Mouse (Mus musculus) lung, postnatal 0 days (tissue): ENCODE measurements at regions not wholly inside any gene's neighbourhood (a gene's known extent, or its start where the extent isn't known, plus 50 kb on each side); places are given as distances from the start of the nearest gene placed in this dataset.

Source experiments
- ATAC-seq: fragments of 200-750 bp; cut with Nextera tagmentation; 2 replicates; pipeline ENCODE4 v1.8.0; 2017; ENCODE audit warnings: moderate library complexity
- DNase-seq: peaks from one replicate; pipeline ENCODE4 v3.0.0-alpha.2; 2016; ENCODE audit warnings: low spot score
- H3K27ac ChIP-seq: fragments of 300-500 bp; sonication (generic); 2 replicates; pipeline ENCODE4 v1.5.1; 2014; ENCODE audit warnings: antibody characterized with exemption, mild to moderate bottlenecking, low read length, mixed read lengths
- H3K27me3 ChIP-seq: fragments of 300-500 bp; sonication (generic); replicated peaks from 2 replicates; pipeline ENCODE4 v1.6.1; 2014; ENCODE audit warnings: low read length, mixed read lengths; ENCODE audit not compliant: insufficient read depth
- H3K36me3 ChIP-seq: fragments of 300-500 bp; sonication (generic); 2 replicates; pipeline ENCODE4 v1.6.1; 2014; ENCODE audit warnings: low read length, mixed read lengths; ENCODE audit not compliant: insufficient read depth
- H3K4me1 ChIP-seq: fragments of 300-500 bp; sonication (generic); 2 replicates; pipeline ENCODE4 v1.6.1; 2014; ENCODE audit warnings: antibody characterized with exemption, low read depth, low read length, mixed read lengths; ENCODE audit not compliant: insufficient read depth
- H3K4me2 ChIP-seq: fragments of 300-500 bp; sonication (generic); replicated peaks from 2 replicates; pipeline ENCODE4 v1.6.1; 2014; ENCODE audit warnings: low read depth, mild to moderate bottlenecking, low read length, moderate library complexity, mixed read lengths
- H3K4me3 ChIP-seq: fragments of 300-500 bp; sonication (generic); 2 replicates; pipeline ENCODE4 v1.5.1; 2014; ENCODE audit warnings: low read depth, low read length
- H3K9ac ChIP-seq: fragments of 300-500 bp; sonication (generic); replicated peaks from 2 replicates; pipeline ENCODE4 v1.6.1; 2014; ENCODE audit warnings: low read depth, mild to moderate bottlenecking
- H3K9me3 ChIP-seq: fragments of 300-500 bp; sonication (generic); 2 replicates; pipeline ENCODE4 v1.6.1; 2016; ENCODE audit warnings: low read length, mixed read lengths
- CTCF ChIP-seq: IDR thresholded peaks from 2 replicates; pipeline ENCODE4 v1.5.1; 2016; ENCODE audit warnings: antibody characterized with exemption, mild to moderate bottlenecking
- EP300 ChIP-seq: IDR thresholded peaks from 2 replicates; pipeline ENCODE4 v1.6.1; 2016; ENCODE audit warnings: antibody characterized with exemption, mild to moderate bottlenecking, control low read depth
- WGBS: fragments of 180-500 bp; shearing (Covaris S2); extraction: QIAGEN DNeasy Blood & Tissue Kit; methylation state at CpG from one replicate; pipeline ENCODE4 v1.1.7; 2014; 5-methylcytosine and 5-hydroxymethylcytosine counted together

GRCm38 (mm10) chr6:31087511-31087910 is 128.6 kb upstream of the Klf14 start:
- Histone ChIP-seq H3K36me3 (no peaks in the 10 kb centered on the region), H3K4me2 (no peak overlapping the region), H3K27me3 (no peaks in the 10 kb centered on the region), H3K9ac (no peak overlapping the region), H3K9me3 (no peaks in the 10 kb centered on the region), H3K4me1 (peaks cover 11% of the 10 kb centered on the region; the same call in 1 of the 2 replicates), H3K27ac (peak overlapping the region; percentile 81), H3K4me3 (no peak overlapping the region)
- 58% methylated on average over 4 of the region's 4 CpGs for WGBS
- TF ChIP-seq CTCF: no peak
- peak; percentile 23; the same call in 1 of the 2 replicates for ATAC-seq
- DNase-seq: peak; percentile 67

GRCm38 (mm10) chr6:31088147-31088972 is 129.5 kb upstream of the Klf14 start:
- H3K4me1 ChIP-seq: peaks cover 10% of the 10 kb centered on the region; the same call in 1 of the 2 replicates
- peak overlapping the region; percentile 81 for H3K27ac ChIP-seq
- H3K4me2 ChIP-seq: peak overlapping the region; percentile 61
- H3K27me3 ChIP-seq: no peaks in the 10 kb centered on the region
- no peaks in the 10 kb centered on the region for H3K9me3 ChIP-seq
- 12% methylated on average over 18 of the region's 18 CpGs for WGBS
- H3K9ac ChIP-seq: peak overlapping the region; percentile 39; the same call in 1 of the 2 replicates
- TF ChIP-seq CTCF (no peak), EP300 (peak; percentile 35)
- H3K4me3 ChIP-seq: peak overlapping the region; percentile 21; the same call in 1 of the 2 replicates
- peak; percentile 72 for ATAC-seq
- H3K36me3 ChIP-seq: no peaks in the 10 kb centered on the region
- DNase-seq: peak; percentile 90

GRCm38 (mm10) chr6:31088973-31089368 is 130.1 kb upstream of the Klf14 start:
- ATAC-seq (peak; percentile 24), DNase-seq (peak; percentile 59)
- peak overlapping the region; percentile 81 for H3K27ac ChIP-seq

GRCm38 (mm10) chr6:31090288-31090687 is 131.4 kb upstream of the Klf14 start:
- DNase-seq: no peak

More at GRCm38 (mm10) chr6:31088973-31089368, 130.1 kb upstream of the Klf14 start:
- Histone ChIP-seq H3K9ac (peak overlapping the region; percentile 39; the same call in 1 of the 2 replicates), H3K36me3 (no peaks in the 10 kb centered on the region), H3K4me2 (peak overlapping the region; percentile 61), H3K9me3 (no peaks in the 10 kb centered on the region), H3K4me3 (peak overlapping the region; percentile 21; the same call in 1 of the 2 replicates), H3K27me3 (no peaks in the 10 kb centered on the region), H3K4me1 (peaks cover 10% of the 10 kb centered on the region; the same call in 1 of the 2 replicates)
- no peak for TF ChIP-seq CTCF
- no peak for TF ChIP-seq EP300
- WGBS: 10% methylated on average over 5 of the region's 5 CpGs

GRCm38 (mm10) chr6:31090791-31091190 is 131.9 kb upstream of the Klf14 start:
- ATAC-seq (peak; percentile 15; the same call in 1 of the 2 replicates), DNase-seq (no peak)
- no peaks in the 10 kb centered on the region for H3K27me3 ChIP-seq

More at GRCm38 (mm10) chr6:31090288-31090687, 131.4 kb upstream of the Klf14 start:
- Histone ChIP-seq H3K4me2 (no peak overlapping the region), H3K4me1 (peaks cover 10% of the 10 kb centered on the region; the same call in 1 of the 2 replicates), H3K9me3 (no peaks in the 10 kb centered on the region), H3K9ac (no peak overlapping the region), H3K4me3 (no peak overlapping the region), H3K36me3 (no peaks in the 10 kb centered on the region), H3K27ac (no peak overlapping the region), H3K27me3 (no peaks in the 10 kb centered on the region)
- WGBS: 79% methylated on average over 6 of the region's 6 CpGs
- ATAC-seq: no peak
- TF ChIP-seq CTCF (no peak), EP300 (no peak)

GRCm38 (mm10) chr6:31092324-31092723 is 133.4 kb upstream of the Klf14 start:
- 54% methylated on average over 6 of the region's 6 CpGs for WGBS
- peak; percentile 73 for DNase-seq
- TF ChIP-seq EP300 (peak; percentile 67), CTCF (no peak)
- ATAC-seq: peak; percentile 66
- Histone ChIP-seq H3K4me2 (no peak overlapping the region), H3K27ac (peak overlapping the region; percentile 55), H3K4me1 (peaks cover 10% of the 10 kb centered on the region; the same call in 1 of the 2 replicates), H3K4me3 (no peak overlapping the region), H3K36me3 (no peaks in the 10 kb centered on the region), H3K9ac (no peak overlapping the region), H3K9me3 (no peaks in the 10 kb centered on the region), H3K27me3 (no peaks in the 10 kb centered on the region)

More at GRCm38 (mm10) chr6:31090791-31091190, 131.9 kb upstream of the Klf14 start:
- Histone ChIP-seq H3K27ac (no peak overlapping the region), H3K9ac (no peak overlapping the region), H3K4me3 (no peak overlapping the region), H3K4me2 (no peak overlapping the region), H3K36me3 (no peaks in the 10 kb centered on the region), H3K9me3 (no peaks in the 10 kb centered on the region), H3K4me1 (peaks cover 10% of the 10 kb centered on the region; the same call in 1 of the 2 replicates)
- TF ChIP-seq CTCF (no peak), EP300 (no peak)
- 66% methylated on average over 7 of the region's 7 CpGs for WGBS
